Mouse (Mus musculus) MEL (cell line): ENCODE measurements around the gene Enpp4. TPM values are rescaled to one million over a fixed set of nuclear protein-coding genes. Genes with fewer than 3 reads are reported as not detected.

ENCODE experiments used
- DNase-seq: peaks from one replicate; pipeline ENCODE4 v3.0.0; 2011; ENCODE audit warnings: low read depth, low spot score
- H3K27ac ChIP-seq: 2 replicates; pipeline ENCODE4 v1.5.1; 2012; ENCODE audit warnings: low read depth, mild to moderate bottlenecking, control low read depth, low read length, moderate library complexity; ENCODE audit not compliant: control insufficient read depth
- H3K27me3 ChIP-seq, 2 experiments: fragments of 150-350 bp in 1 of 2; sonication (generic) in 1 of 2; 2 replicates each; pipeline ENCODE4 v1.6.1; 2012; ENCODE audit warnings: low read length in 2 of 2, mild to moderate bottlenecking in 2 of 2, improper control_type of control experiment in 1 of 2, moderate library complexity in 1 of 2; ENCODE audit not compliant: insufficient read depth in 2 of 2, control insufficient read depth in 1 of 2
- H3K36me3 ChIP-seq, 2 experiments: 2 replicates each; pipeline ENCODE4 v1.6.1; 2012 to 2014; ENCODE audit warnings: low read length in 2 of 2, improper control_type of control experiment in 1 of 2, inconsistent platforms in 1 of 2, mild to moderate bottlenecking in 1 of 2; ENCODE audit not compliant: insufficient read depth in 2 of 2, control insufficient read depth in 1 of 2
- H3K4me1 ChIP-seq, 2 experiments: fragments of 150-350 bp in 1 of 2; sonication (generic) in 1 of 2; 2 replicates each; pipeline ENCODE4 v1.6.1; 2012; ENCODE audit warnings: low read length in 2 of 2, improper control_type of control experiment in 1 of 2, mild to moderate bottlenecking in 1 of 2; ENCODE audit not compliant: insufficient read depth in 2 of 2, control insufficient read depth in 1 of 2
- H3K4me3 ChIP-seq, 2 experiments: fragments of 150-350 bp in 1 of 2; sonication (generic) in 1 of 2; 2 replicates each; pipeline ENCODE4 v1.5.1; 2012; ENCODE audit warnings: low read depth in 2 of 2, low read length in 2 of 2, mild to moderate bottlenecking in 2 of 2, moderate library complexity in 2 of 2, control low read depth in 1 of 2, improper control_type of control experiment in 1 of 2; ENCODE audit not compliant: control insufficient read depth in 1 of 2, insufficient read depth in 1 of 2
- H3K79me2 ChIP-seq: 2 replicates; pipeline ENCODE4 v1.6.1; 2012; ENCODE audit warnings: mild to moderate bottlenecking, low read length, moderate library complexity; ENCODE audit not compliant: control insufficient read depth, poor library complexity, insufficient read depth
- H3K9ac ChIP-seq: 2 replicates; pipeline ENCODE4 v1.6.1; 2012; ENCODE audit warnings: low read depth, mild to moderate bottlenecking, control low read depth, low read length, moderate library complexity; ENCODE audit not compliant: control insufficient read depth, poor library complexity, severe bottlenecking
- H3K9me3 ChIP-seq: fragments of 150-350 bp; sonication (generic); replicated peaks from 2 replicates; pipeline ENCODE4 v1.6.1; 2012; ENCODE audit warnings: mild to moderate bottlenecking, low read length, improper control_type of control experiment, moderate library complexity; ENCODE audit not compliant: insufficient read depth
- CHD1 ChIP-seq: IDR thresholded peaks from 2 replicates; pipeline ENCODE4 v1.6.1; 2012; ENCODE audit warnings: low read depth, mild to moderate bottlenecking, inconsistent platforms, low read length, improper control_type of control experiment
- CHD2 ChIP-seq: IDR thresholded peaks from 2 replicates; pipeline ENCODE4 v1.6.1; 2011; ENCODE audit warnings: low read length, improper control_type of control experiment
- CTCF ChIP-seq, 3 experiments: IDR thresholded peaks in 2 of 3; conservative IDR thresholded peaks in 1 of 3; 2 replicates each; pipeline ENCODE4 v1.5.1; 2011 to 2012; ENCODE audit warnings: low read length in 3 of 3, low read depth in 2 of 3, mild to moderate bottlenecking in 2 of 3, improper control_type of control experiment in 1 of 3, inconsistent platforms in 1 of 3, mixed read lengths in 1 of 3, moderate library complexity in 1 of 3; ENCODE audit not compliant: control insufficient read depth in 1 of 3, insufficient read depth in 1 of 3, poor library complexity in 1 of 3, severe bottlenecking in 1 of 3
- EP300 ChIP-seq, 2 experiments: IDR thresholded peaks; 2 replicates each; pipeline ENCODE4 v1.6.1; 2011; ENCODE audit warnings: improper control_type of control experiment in 2 of 2, low read length in 2 of 2, low read depth in 1 of 2, mild to moderate bottlenecking in 1 of 2
- ETS1 ChIP-seq: IDR thresholded peaks from 2 replicates; pipeline ENCODE4 v1.6.1; 2012; ENCODE audit warnings: low read depth, mild to moderate bottlenecking, inconsistent platforms, low read length, improper control_type of control experiment, moderate library complexity
- GATA1 ChIP-seq: IDR thresholded peaks from 2 replicates; pipeline ENCODE4 v1.6.1; 2011; ENCODE audit warnings: low read depth, low read length, improper control_type of control experiment
- KAT2A ChIP-seq: conservative IDR thresholded peaks from 2 replicates; pipeline ENCODE4 v1.6.1; 2012; ENCODE audit warnings: low read depth, low read length, improper control_type of control experiment, inconsistent platforms
- MAFK ChIP-seq: IDR thresholded peaks from 2 replicates; pipeline ENCODE4 v1.6.1; 2011; ENCODE audit warnings: low read depth, mild to moderate bottlenecking, low read length, improper control_type of control experiment, borderline replicate concordance
- MAZ ChIP-seq: IDR thresholded peaks from 2 replicates; pipeline ENCODE4 v1.6.1; 2012; ENCODE audit warnings: low read depth, mild to moderate bottlenecking, inconsistent platforms, low read length, improper control_type of control experiment
- MYB ChIP-seq: IDR thresholded peaks from 2 replicates; pipeline ENCODE4 v1.6.1; 2011; ENCODE audit warnings: mild to moderate bottlenecking, low read depth, low read length, improper control_type of control experiment
- NRF1 ChIP-seq: IDR thresholded peaks from 2 replicates; pipeline ENCODE4 v1.6.1; 2014; ENCODE audit warnings: low read depth, mild to moderate bottlenecking, inconsistent platforms, low read length, improper control_type of control experiment, moderate library complexity; ENCODE audit not compliant: poor library complexity, insufficient read depth, severe bottlenecking
- POLR2A ChIP-seq, 2 experiments: IDR thresholded peaks; 2 replicates each; pipeline ENCODE4 v1.6.1; 2011 to 2012; ENCODE audit warnings: low read length in 2 of 2, mild to moderate bottlenecking in 2 of 2, control low read depth in 1 of 2, improper control_type of control experiment in 1 of 2, low read depth in 1 of 2, moderate library complexity in 1 of 2; ENCODE audit not compliant: control insufficient read depth in 1 of 2, insufficient read depth in 1 of 2, poor library complexity in 1 of 2
- POLR2AphosphoS5 ChIP-seq: IDR thresholded peaks from 2 replicates; pipeline ENCODE4 v1.6.1; 2012; ENCODE audit warnings: low read depth, borderline replicate concordance, mild to moderate bottlenecking, inconsistent platforms, low read length, moderate library complexity, mixed read lengths
- RAD21 ChIP-seq: IDR thresholded peaks from 2 replicates; pipeline ENCODE4 v1.6.1; 2011; ENCODE audit warnings: mild to moderate bottlenecking, low read depth, low read length, improper control_type of control experiment
- RCOR1 ChIP-seq: IDR thresholded peaks from 2 replicates; pipeline ENCODE4 v1.6.1; 2012; ENCODE audit warnings: low read depth, mild to moderate bottlenecking, inconsistent platforms, low read length, improper control_type of control experiment
- SIN3A ChIP-seq: IDR thresholded peaks from 2 replicates; pipeline ENCODE4 v1.6.1; 2012; ENCODE audit warnings: low read length, improper control_type of control experiment, inconsistent platforms
- SMC3 ChIP-seq: IDR thresholded peaks from 2 replicates; pipeline ENCODE4 v1.6.1; 2011; ENCODE audit warnings: low read depth, low read length, improper control_type of control experiment
- TAL1 ChIP-seq: IDR thresholded peaks from 2 replicates; pipeline ENCODE4 v1.6.1; 2012; ENCODE audit warnings: mild to moderate bottlenecking, inconsistent platforms, low read length, moderate library complexity, mixed read lengths
- TCF12 ChIP-seq: IDR thresholded peaks from 2 replicates; pipeline ENCODE4 v1.6.1; 2014; ENCODE audit warnings: low read depth, mild to moderate bottlenecking, inconsistent platforms, low read length, improper control_type of control experiment, moderate library complexity
- USF1 ChIP-seq: IDR thresholded peaks from 2 replicates; pipeline ENCODE4 v1.6.1; 2014; ENCODE audit warnings: low read depth, mild to moderate bottlenecking, inconsistent platforms, low read length, improper control_type of control experiment, moderate library complexity
- USF2 ChIP-seq, 2 experiments: IDR thresholded peaks; 2 replicates each; pipeline ENCODE4 v1.6.1; 2011 to 2012; ENCODE audit warnings: improper control_type of control experiment in 2 of 2, low read length in 2 of 2, borderline replicate concordance in 1 of 2, inconsistent platforms in 1 of 2, low read depth in 1 of 2, mild to moderate bottlenecking in 1 of 2; ENCODE audit not compliant: insufficient read depth in 1 of 2
- ZC3H11A ChIP-seq: IDR thresholded peaks from 2 replicates; pipeline ENCODE4 v1.6.1; 2012; ENCODE audit warnings: low read depth, mild to moderate bottlenecking, inconsistent platforms, low read length, improper control_type of control experiment
- ZKSCAN1 ChIP-seq: IDR thresholded peaks from 2 replicates; pipeline ENCODE4 v1.6.1; 2012; ENCODE audit warnings: low read depth, mild to moderate bottlenecking, inconsistent platforms, low read length, improper control_type of control experiment, moderate library complexity
- polyA plus RNA-seq, 2 experiments: library from polyadenylated mRNA; stranded (reverse) in 1 of 2; unstranded in 1 of 2; fragments of >175 nt in 1 of 2; fragments of >200 nt in 1 of 2; gene quantifications; 2 replicates each; pipeline versions ENCODE4 v1.2.1 to v1.2.4; 2012; ENCODE audit warnings: low replicate concordance in 2 of 2, low read depth in 1 of 2; ENCODE audit not compliant: insufficient read length in 2 of 2, insufficient read depth in 1 of 2, missing spikeins in 1 of 2
- total RNA-seq: library from RNA; depleted of rRNA; stranded (reverse); fragments of 300-350 nt; gene quantifications from 2 replicates; pipeline ENCODE4 v1.2.3, GENCODE M21; 2012

The Enpp4 gene
- total and polyA plus RNA-seq, 3 experiments, result 13.9 to 21.7 TPM; not detected in 1

DNA sequence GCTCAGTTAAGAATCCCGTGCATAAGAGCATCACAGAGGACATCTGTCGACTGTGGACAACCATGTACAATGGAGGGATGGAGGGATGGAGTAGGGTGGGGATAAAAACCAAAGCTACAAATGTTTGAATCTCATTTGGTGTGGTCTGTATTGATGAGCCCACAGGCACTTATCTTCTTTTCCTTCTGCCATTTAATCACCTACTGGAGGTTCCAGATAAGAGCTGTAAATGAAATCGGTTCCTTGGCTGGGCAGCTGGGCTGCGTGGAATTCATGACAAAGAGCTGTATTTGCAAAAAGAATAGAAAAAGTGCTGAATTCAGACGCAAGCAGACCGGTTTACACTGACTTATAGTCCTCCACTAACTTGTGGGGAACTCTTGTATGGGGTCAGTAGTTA, 28.5 kb upstream of the Enpp4 start:
- Histone ChIP-seq H3K9me3 (no peaks in the 10 kb centered on the region), H3K27ac (no peak overlapping the region), H3K4me3 (no peak overlapping the region), H3K27me3 (no peaks in the 10 kb centered on the region), H3K9ac (no peak overlapping the region), H3K79me2 (no peaks in the 10 kb centered on the region), H3K4me1 (peaks cover 2 to 18% of the 10 kb centered on the region in 2 experiments), H3K36me3 (peaks cover 0 to 6% of the 10 kb centered on the region in 2 experiments; a peak in 2 of 4 replicates)
- peak; percentile 46 for DNase-seq
- no peak for TF ChIP-seq ZC3H11A
- TF ChIP-seq CHD1, result no peak
- no peak for TF ChIP-seq MYB
- TF ChIP-seq CHD2, result no peak
- TF ChIP-seq TAL1, result peak; percentile 63
- peak; percentile 89 for TF ChIP-seq GATA1
- peak; percentile 32; the same call in 1 of the 2 replicates for TF ChIP-seq MAFK
- TF ChIP-seq SIN3A, result 0 out of 2 replicates have a peak, but pooled peaks have one; percentile 23
- peak; percentile 80 to 87 for TF ChIP-seq EP300 (IDR thresholded peaks at IDR 0.05; ENCODE audit: low read depth in 1 of 2, low read length in 2 of 2)
- no peak for TF ChIP-seq NRF1
- peak; percentile 94 for TF ChIP-seq TCF12
- no peak for TF ChIP-seq USF2 (IDR thresholded peaks at IDR 0.05; ENCODE audit: borderline replicate concordance in 1 of 2, insufficient read depth in 1 of 2, low read depth in 1 of 2, low read length in 2 of 2)
- TF ChIP-seq ETS1, result peak; percentile 70
- peak; percentile 96 for TF ChIP-seq RCOR1

DNA sequence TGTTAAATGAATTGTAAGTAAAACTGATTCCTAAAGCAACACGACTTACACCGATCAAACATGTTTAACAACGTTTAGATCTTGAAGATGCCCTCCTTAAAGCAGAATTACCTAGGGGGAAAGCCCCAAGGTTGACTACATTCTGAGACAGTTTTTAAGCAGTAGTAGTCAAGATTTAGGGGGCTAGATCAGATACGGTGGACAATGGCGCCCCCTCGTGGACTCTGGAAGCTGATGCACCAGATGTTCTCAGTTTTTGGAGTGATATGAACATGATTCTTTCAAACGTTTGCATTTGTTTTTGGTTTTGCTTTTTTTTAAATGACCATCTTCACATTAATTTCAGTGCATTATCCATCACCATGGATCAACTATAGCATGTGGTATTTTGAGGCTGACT, 24.8 kb upstream of the Enpp4 start:
- Histone ChIP-seq H3K9ac (no peak overlapping the region), H3K27ac (no peak overlapping the region), H3K36me3 (peaks cover 0 to 6% of the 10 kb centered on the region in 2 experiments; a peak in 2 of 4 replicates), H3K9me3 (no peaks in the 10 kb centered on the region), H3K4me3 (no peak overlapping the region), H3K27me3 (no peaks in the 10 kb centered on the region; a peak in 1 of 4 replicates), H3K79me2 (no peaks in the 10 kb centered on the region), H3K4me1 (peaks cover 2 to 22% of the 10 kb centered on the region in 2 experiments)
- peak; percentile 87 for DNase-seq
- TF ChIP-seq POLR2A (IDR thresholded peaks at IDR 0.05; ENCODE audit: control insufficient read depth in 1 of 2, insufficient read depth in 1 of 2, low read depth in 1 of 2, low read length in 2 of 2, poor library complexity in 1 of 2), result no peak
- TF ChIP-seq CTCF (IDR thresholded peaks at IDR 0.05 in 2 of 3, conservative IDR thresholded peaks at IDR 0.05 in 1 of 3; ENCODE audit: control insufficient read depth in 1 of 3, insufficient read depth in 1 of 3, low read depth in 2 of 3, low read length in 3 of 3, poor library complexity in 1 of 3, severe bottlenecking in 1 of 3), result peak; percentile 67 to 97 (median 91)
- TF ChIP-seq USF1, result no peak
- no peak for TF ChIP-seq POLR2AphosphoS5
- TF ChIP-seq ZC3H11A, result peak; percentile 98
- no peak for TF ChIP-seq KAT2A
- peak; percentile 100 for TF ChIP-seq RAD21
- TF ChIP-seq MAZ, result peak; percentile 60; the same call in 1 of the 2 replicates
- TF ChIP-seq SMC3, result peak; percentile 97
- TF ChIP-seq ZKSCAN1, result no peak
